Mouse (Mus musculus) adrenal gland, adult 8-10 months (tissue): ENCODE measurements around the gene Gm17087. TPM values are rescaled to one million over a fixed set of nuclear protein-coding genes. Genes with fewer than 3 reads are reported as not detected.

ENCODE experiments used
- DNase-seq: peaks from one replicate; pipeline ENCODE4 v3.0.0; 2022
- total RNA-seq, 4 experiments: library from RNA; stranded (reverse); gene quantifications; 2 replicates each; pipeline ENCODE4 v1.2.4; 2022

Gene Gm17087
- total RNA-seq, 4 experiments from 2014 or later, result not detected

DNA sequence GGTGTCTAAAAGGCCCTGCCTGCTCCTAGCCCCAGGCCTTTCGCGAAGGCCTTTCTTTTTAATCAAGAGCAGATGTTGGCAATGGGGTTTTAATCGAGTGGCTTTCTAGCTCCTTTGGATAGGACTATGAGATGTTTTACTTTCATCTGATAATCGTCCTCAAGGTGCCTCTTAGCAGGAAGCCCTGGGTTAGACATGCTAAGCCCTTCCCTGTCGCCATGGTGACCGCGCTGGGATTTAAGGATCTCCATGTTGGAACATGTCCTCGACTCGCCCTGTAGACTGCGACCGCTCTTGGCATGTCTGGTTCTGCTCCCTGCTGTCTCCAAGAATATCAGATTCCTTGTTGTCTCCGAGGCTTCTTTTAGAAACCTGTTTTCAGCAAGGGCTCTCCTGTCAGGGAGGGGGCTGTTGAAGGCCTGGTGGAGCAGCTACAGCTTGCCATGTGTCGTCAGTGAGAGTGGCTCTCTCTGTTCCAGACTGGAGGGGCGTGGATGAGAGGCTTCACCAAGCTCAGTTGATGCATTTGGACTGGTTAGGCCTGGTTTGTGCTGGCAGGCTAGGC is 24.7 kb downstream of the Gm17087 start:
- no peak for DNase-seq

DNA sequence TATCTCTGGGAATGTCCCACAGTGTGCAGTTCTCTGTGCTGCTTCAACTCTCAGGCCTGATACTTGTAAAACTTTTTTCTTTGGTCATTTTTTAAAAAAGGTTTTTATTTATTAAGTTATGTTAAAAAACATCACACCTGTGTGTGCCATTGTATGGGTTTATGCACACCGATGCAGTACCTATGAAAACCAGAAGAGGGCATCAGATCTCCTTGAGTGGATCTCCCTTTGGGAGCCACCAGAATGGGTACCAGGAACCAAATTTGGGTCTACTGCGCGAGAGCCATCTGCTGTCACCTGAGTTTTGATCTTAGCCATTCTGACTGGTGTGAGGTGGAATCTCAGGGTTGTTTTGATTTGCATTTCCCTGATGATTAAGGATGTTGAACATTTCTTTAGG is 28.6 kb downstream of the Gm17087 start:
- DNase-seq, result no peak

DNA sequence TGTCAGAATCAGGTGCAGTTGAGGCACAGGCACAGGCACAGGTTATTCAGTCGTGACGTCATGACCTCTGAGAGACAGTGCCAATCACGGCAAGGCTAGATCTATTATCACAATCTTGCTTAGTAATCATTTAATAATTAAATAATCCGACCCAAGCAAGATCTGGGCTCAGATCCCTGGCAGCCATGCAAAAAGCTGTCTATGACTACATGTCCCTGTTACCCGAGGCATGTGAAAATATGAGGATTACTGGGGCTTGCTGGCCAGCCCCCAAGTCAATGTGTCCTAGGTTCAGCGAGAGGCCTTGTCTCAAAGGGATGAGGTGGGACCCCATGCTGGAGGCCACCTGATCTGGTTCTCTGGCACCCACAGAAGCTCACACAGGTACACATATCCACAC is 30.2 kb downstream of the Gm17087 start:
- DNase-seq, result no peak

DNA sequence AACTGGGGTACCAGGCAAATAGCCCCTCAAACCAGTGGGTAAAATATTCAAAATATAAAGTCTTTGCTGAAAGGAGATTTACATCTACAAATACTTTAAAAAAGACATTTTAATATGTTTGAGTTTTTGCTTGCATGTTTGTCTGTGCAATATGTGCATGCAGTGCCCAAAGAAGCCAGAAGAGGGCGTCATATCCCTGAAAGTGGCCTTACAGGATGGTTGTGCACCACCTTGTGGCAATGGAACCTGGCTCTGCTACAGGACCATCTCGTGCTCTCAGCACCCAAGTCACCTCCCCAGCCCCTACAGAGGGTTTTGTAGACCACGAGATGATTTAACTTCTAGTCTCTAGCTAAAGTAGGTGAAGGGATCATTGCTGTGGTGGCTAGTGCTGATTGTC is 32.9 kb downstream of the Gm17087 start:
- DNase-seq, result no peak

DNA sequence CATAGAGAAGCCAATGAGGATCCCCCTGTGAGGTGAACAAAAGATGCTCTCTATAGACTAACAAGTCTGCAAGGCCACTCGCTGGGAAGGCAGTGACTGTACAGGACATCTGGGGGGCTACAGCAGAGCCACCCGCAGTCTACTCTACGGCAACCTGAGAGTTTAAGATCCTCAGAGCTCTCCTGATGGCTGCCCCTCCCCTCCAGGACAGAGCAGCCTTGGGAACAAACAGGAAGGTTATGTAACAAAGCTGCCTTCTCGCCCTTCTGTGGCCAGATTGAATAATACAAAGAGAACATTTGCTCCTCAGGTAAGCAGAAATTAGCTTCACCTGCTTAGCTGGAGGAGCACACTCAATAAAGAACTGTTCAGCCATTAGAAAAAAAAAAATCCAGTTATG is 34.1 kb downstream of the Gm17087 start:
- DNase-seq, result no peak

DNA sequence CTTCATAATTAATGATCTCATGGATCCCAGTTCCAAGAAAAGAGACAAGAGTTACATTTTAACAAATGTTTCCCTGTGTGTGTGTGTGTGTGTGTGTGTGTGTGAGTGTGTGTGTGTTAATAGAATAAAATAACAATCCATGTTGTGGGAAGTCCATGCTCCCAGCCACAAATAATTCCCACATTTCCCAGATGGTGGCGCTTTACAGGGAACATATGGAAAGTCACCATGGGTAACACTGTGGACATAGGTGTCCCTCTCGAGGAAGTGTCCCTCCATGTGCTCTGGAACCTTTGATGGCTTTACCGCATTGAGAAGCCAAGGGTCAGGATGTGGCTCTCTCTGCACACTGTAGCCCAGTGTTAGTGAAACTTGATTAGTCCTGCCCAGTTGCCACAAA is 38.1 kb downstream of the Gm17087 start:
- no peak for DNase-seq

DNA sequence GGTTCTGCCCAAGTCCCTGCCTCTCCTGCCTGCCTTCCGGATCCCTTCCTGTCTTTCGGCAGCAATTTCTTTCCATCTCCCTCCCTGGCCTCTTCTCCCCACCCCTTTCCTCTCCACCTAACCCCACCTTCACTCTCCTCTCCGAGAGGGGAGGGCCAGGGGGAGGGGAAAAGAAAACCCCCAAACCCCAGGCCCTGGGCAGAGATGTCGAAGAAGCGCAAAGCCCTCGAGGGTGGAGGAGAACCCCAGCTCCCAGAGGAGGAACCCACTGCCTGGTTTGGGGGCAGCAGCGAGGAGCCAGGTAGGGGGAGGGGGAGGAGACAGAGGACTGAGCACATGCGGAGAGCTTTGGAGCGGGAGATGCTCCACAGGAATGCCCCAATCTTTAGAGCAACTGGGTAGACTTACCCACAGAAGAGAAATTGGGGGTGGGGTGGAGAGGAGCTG is 39.9 kb downstream of the Gm17087 start:
- DNase-seq, result no peak

DNA sequence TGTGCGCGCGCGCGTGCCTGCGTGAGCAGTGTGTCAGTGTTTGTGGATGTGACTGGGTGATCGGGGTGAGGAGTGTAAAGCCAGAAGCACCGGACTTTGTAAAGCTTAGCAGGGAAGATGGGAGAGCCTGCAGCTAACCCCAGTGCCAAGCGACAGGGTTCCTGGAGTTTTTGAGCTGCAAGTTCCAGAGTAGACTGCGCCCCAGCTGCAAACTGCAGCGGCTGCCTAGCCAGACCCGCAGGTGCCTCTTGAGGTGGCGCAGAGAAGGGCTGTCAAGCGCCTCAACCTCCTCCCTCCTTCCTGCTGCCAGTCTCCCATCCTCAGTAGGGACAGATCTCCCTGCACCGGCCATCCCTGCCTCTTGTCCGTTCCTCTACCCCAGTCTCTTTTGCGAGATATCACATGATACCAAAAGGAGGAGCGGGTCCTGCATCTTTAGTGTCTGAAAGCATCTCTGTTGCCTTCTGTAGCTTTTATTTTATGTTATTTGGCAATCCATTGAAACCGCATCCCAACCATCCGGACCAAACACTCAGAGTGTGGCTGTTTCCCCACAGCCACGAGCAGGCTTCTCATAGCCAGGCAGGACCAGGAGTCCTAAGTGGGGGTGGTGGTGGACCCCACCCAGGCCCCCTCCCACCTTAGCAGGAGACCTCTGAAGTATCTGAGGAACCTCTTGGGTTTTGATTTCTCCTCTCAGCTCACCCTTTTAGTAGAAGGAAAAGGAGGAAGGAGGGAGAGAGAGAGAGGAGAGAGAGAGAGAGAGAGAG is 40.6 kb downstream of the Gm17087 start:
- no peak for DNase-seq

DNA sequence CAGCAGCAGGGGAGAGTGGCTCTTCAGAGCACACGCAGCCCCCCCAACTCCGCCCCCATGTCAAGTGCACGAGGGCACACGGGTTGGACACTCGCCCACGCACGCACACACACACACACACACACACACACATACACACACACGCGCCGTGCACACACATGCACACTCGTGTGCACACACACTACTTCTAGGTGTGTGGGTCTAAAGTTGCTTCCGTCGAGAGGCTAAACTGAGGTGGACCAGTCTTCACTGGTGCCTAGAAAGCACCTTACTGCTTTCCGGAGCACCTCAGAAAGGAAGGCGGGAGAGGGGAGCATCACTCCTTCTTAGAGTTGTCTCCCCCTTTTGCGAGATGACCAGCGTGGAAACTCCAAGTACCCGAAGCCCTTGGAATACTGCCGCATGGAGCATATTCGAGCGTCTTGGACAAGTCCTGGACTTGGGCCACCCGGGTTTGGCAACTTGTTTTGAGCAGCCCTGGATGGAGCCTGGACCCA is 41.5 kb downstream of the Gm17087 start, which contains the start of gene Pde10a:
Pde10a (plus strand) TSS at position 148 of the 497 bp plus-strand sequence.
- no peak for DNase-seq

DNA sequence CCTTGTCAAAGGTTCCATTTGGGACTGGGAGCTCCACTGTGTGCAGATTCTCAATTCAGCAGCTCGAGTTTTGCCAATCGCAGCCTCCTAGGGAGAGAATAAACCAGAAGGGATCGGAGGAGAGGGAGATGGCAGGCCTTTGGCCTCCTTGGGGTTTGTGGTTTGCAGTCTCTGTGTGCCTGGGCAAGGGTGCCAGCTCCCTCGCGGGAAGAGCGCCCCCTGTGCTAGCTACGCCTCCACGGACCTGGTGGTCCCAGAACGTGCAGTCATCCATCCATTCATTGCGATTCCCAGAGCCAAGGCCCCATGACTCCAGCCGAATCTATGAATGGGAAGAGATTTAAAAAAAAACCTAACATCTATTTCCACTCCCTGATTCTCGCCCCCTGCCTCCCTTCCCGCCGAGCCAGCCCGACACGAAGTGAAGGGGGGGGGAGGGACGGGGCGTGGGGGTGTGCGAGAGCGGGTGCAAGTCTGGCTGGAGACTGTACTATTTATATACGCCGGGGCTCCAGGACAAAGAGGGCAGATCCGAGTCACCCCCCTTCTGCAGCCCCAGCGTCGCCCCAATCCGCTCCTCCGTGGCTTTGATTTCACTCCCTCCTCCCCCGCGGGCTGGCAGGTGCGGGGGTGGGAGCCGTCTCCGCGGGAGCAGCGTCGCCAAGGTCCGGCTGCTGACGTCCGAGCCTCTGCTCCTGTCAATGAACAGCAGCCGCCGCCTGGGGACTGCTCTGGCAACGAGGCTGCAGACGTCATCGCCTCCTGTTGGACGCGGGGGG is 42.2 kb downstream of the Gm17087 start:
- peak; percentile 89 for DNase-seq

DNA sequence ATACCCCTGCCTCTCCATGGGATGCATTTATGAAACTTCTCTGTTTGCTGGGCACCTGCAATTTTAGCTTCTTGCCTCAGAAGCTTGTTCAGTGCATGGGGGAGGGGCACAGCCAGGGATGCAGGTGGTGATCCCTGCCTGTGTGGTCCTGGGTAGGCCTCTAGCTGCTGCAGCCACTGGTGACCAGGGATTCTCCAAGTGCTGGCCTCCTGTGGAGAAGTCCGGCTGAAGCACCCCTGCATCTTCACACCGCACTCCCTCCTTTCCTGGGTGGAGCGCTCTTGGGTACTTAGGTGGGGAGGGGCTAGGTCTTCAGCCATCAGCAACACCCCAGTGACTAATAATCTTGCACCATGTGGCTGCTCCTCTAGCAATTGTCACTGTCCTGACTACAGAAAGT is 42.8 kb downstream of the Gm17087 start:
- DNase-seq, result no peak

DNA sequence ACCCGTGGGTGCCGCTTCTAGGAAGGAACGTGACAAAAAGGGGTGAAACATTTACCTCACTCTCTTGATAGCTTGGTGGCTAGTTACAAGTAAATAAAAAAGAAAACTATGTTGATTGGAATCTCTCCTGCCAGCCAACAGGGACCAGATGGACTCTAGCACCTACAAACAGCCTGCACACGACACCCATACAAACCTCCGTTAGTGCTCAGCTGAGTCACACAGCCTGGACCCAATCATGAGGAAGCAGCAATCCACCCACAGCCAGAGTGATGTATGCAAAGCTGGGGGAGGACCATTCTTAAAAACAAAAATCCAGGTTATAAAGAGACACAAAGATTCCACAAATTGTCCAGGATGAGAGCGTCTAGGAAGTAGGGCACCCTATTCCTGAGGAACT is 50.7 kb downstream of the Gm17087 start:
- no peak for DNase-seq

Other genes with a start within 250 kb of the Gm17087 start
- gene Prr18, start 229.5 kb downstream of the Gm17087 start, total RNA-seq, result under 1 TPM; 0.13 to 0.55 (median 0.35) TPM
- not detected for gene T2, start 211.0 kb downstream of the Gm17087 start, total RNA-seq
- not detected for gene T, start 132.5 kb downstream of the Gm17087 start, total RNA-seq
- 100 to 1,000 TPM in 1 of 4 experiments, 10 to 100 TPM in 3; 16.9 to 104 (median 44.4) TPM for gene Pde10a, start 41.6 kb downstream of the Gm17087 start, total RNA-seq